Mouse (Mus musculus) urinary bladder, adult 18-20 months (tissue): ENCODE data around the gene Noct.
A peak's percentile ranks its signal among the peaks of the same experiment; 100 is the strongest.
"Not testable (repeated sequence)": the region's sequence is repeated elsewhere in the genome, so short reads cannot be mapped to it uniquely, and the experiment has no call there.

Source experiments
- DNase-seq, 2 experiments: peaks; one replicate each; pipeline ENCODE4 v3.0.0; 2022; ENCODE audit warnings: low spot score in 2 of 2, mixed read lengths in 2 of 2

Gene Noct

GRCm38 (mm10) chr3:51224363-51225225, at the start of gene Noct:
Gene Noct, plus strand, starts transcription at chr3:51224447.
- peak; percentile 79 to 82 for DNase-seq

DNA sequence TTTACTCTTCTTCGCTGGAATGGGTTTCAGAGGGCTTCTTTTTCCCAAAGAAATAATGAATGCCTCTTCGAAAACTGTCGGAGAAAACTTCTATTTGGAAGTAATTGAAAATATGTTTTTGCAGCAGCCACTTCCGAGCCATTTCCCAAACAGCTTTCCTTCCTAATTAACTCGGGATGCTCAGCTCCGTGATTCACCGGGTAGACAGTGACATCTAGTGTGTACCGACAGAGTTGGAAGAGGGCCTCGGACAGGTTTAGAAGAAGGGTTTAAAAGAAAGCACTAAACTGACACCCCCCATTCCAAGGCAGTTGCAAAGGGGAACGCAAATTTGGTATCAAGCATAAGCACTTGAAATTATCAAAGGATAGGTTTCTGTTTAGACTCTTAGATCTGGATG, 46.1 kb upstream of the Noct start:
- DNase-seq: no peak

DNA sequence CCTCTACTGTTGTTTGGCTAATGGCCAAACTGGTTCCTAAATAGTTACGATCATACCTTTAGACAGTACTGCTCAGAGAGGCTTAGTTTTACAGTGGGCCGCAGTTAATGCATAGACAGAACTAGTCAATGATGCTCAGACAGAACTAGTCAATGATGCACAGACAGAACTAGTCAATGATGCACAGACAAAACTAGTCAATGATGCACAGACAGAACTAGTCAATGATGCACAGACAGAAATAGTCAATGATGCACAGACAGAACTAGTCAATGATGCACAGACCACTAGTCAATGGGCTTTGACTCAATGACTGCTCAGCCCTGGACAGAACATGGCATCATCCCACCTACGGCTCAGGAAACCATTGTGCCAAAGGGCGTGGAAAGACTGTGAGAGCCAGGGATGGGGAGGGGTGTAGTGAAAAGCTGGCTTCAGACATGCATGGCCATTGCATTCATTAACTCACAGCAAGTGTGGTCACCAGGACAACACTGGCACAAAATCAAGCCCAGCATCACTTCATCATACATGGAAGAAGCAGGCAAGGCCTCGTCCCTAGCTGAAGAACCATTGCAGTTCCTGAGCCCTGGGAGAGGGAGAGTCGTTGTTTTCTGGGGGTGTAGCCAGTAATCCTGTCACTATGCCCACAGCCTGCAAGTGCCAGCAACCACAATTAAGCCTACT, 44.6 kb upstream of the Noct start:
- DNase-seq: no peak

- no peak for DNase-seq
Observed at GRCm38 (mm10) chr3:51180341-51180940, 43.8 kb upstream of the Noct start.

DNA sequence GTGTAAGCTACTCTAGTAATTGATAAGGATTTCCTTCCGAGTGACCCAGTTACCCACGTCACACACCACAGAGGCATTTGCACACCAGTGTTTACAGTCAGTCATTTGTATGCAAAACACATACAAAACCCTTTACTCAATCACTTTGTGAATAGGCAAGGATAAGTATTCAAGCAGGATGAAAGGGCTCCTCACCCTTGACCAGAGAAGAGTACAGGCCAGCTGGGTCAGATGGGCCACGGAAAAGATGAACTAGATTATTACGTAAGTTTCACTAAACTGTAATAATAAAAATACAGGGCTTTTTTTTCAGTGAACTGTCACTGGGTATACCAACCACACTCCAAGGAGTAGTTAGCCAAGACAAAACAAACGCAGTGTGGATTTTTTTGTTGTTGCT, 41.8 kb upstream of the Noct start:
- DNase-seq: no peak

DNA sequence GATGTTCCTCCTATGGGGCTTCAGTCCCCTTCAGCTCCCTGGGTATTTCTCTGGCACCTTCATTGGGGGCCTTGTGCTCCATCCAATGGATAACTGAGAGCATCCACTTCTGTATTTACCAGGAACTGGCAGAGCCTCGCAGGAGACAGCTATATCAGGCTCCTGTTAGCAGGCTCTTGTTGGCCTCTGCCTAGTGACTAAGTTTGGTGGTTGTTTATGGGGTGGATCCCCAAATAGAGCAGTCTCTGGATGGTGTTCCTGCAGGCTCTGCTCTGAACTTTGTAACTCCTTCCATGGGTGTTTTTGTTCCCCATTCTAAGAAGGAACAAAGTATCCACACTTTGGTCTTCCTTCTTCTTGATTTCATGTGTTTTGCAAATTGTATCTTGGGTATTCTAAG, 40.7 kb upstream of the Noct start:
- not testable (repeated sequence) for DNase-seq

DNA sequence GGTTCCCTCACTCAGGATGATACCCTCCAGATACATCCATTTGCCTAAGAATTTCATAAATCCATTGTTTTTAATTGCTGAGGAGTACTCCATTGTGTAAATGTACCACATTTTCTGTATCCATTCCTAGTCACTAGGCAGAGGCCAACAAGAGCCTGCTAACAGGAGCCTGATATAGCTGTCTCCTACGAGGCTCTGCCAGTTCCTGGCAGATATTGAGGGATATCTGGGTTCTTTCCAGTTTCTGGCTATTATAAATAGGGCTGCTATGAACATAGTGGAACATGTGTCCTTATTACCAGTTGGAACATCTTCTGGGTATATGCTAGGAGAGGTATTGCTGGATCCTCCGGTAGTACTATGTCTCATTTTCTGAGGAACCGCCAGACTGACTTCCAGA, 40.3 kb upstream of the Noct start:
- not testable (repeated sequence) for DNase-seq

GRCm38 (mm10) chr3:51184715-51185114, 39.5 kb upstream of the Noct start:
- DNase-seq: no peak

DNA sequence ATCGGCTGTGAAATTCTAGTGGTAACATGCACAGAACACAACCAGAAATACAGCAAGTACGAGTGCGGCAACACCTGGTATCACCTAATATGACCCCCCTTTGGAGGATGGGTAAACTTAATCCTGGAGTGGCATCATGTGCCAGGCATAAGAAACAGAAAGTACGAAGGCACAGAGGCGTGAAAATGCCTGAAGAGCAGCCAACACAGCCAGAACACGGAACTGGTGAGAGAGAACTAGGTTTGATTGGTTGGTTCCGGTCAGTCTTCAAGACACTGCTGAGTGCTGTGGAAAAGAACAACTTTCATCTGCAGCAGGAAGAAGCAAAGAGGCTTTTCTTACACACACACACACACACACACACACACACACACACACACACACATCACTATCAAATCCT, 38.8 kb upstream of the Noct start:
- no peak for DNase-seq

GRCm38 (mm10) chr3:51194075-51194474, 30.2 kb upstream of the Noct start:
- peak in 1 of 2 experiments; percentile 36 for DNase-seq

GRCm38 (mm10) chr3:51195321-51195720, 28.9 kb upstream of the Noct start:
- DNase-seq: peak; percentile 42 to 79

GRCm38 (mm10) chr3:51195736-51196135, 28.5 kb upstream of the Noct start:
- DNase-seq: no peak

GRCm38 (mm10) chr3:51196724-51197111, 27.5 kb upstream of the Noct start:
- no peak for DNase-seq

GRCm38 (mm10) chr3:51197112-51197731, 27.0 kb upstream of the Noct start:
- DNase-seq: no peak

GRCm38 (mm10) chr3:51198291-51198690, 26.0 kb upstream of the Noct start:
- no peak for DNase-seq

DNA sequence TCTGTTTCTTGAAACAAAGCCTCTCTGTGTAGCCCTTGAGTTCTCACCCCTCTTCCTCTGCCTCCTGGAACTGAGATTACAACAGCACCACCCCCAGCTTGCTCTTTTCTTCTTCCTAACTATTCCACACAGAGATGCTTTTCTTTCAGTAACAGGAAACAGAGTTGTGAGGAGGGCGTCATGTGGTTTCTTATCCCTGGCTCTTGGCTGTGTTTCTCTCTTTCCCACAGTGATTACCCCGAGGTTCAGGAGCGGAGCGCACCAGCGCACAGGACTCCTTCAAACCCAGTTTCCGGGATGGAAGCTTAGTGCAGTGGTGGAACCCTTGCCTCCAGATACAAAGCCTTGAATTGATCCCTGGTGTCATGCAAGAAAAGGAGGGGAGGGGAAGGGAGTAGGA, 25.1 kb upstream of the Noct start:
- no peak for DNase-seq

DNA sequence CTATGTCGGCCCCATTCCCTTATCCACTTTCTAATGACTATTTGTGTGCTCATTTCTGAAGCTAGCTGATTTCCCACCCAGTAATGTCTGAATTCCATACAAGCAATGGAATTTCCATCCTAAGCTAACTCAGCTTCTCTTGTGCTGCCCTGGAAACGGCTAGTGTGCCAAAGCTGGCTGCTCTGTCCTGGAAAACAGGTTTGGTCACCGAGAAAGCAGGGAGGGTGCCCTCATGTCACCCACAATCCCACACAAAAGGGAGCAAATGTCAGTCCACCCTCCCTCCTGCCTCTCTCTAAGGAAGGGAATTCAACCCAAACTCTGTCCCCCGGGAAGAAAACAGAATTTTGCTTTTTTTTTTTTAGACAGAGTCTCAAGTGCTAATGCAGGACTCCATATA, 23.9 kb upstream of the Noct start:
- peak in 1 of 2 experiments; percentile 59 for DNase-seq

- no peak for DNase-seq
Observed at GRCm38 (mm10) chr3:51200894-51201293, 23.4 kb upstream of the Noct start.

GRCm38 (mm10) chr3:51201986-51202385, 22.3 kb upstream of the Noct start:
- no peak for DNase-seq

DNA sequence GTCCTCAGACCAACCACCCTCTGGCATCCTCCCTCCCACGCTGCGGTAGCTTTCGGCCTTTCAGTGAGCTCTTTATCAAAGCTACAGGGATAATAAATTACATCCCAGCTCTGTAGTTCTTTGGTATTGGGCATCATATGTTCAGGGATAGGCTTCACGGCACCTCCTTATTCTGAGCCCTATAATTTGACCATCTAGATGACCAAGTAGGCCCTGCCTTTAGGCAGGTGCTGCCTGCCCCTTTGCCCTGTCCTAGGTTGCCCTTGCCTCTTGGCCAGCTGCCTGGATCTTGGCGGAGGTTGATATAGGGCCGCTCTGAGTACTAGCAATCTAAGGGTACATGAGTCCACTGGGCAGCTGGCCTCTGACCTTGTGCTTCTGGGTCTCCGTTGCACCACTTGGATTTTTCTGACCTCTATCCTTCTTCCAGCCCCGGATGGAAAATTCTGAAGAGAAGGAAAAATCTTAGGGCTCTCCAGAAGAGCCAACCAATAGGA, 21.7 kb upstream of the Noct start:
- DNase-seq: no peak

GRCm38 (mm10) chr3:51203906-51204305, 20.3 kb upstream of the Noct start:
- no peak for DNase-seq

DNA sequence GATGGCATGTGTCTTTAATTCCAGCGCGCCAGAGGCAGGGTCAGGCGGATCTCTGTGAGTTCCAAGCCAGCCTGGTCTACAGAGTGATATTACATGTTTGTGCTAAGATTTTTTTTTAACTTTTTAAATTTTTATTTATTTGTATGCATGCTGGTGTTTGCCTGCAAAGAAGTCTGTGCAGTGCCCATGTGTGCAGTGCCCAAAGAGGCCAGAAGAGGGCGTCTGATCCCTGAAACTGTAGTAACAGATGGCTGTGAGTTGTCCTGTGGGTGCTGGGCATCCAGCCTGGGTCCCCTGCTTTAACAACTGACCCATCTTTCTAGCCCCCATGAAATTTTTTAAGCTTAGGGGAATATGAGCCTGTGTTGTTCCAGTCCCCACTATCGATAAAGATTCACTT, 19.8 kb upstream of the Noct start:
- DNase-seq: no peak
